Mouse (Mus musculus) adrenal gland, postnatal 14 days (tissue): Measurements from ENCODE around the gene Gm9999. TPM values are rescaled to one million over a fixed set of nuclear protein-coding genes. Genes with fewer than 3 reads are reported as not detected.

Source experiments
- DNase-seq: peaks from one replicate; pipeline ENCODE4 v3.0.0; 2021; ENCODE audit warnings: mixed read lengths
- total RNA-seq: library from RNA; stranded (reverse); gene quantifications from 2 replicates; pipeline ENCODE4 v1.2.3, GENCODE M21; 2021

Gm9999 gene
- total RNA-seq, 1 experiment from 2014 or later, result not detected

DNA sequence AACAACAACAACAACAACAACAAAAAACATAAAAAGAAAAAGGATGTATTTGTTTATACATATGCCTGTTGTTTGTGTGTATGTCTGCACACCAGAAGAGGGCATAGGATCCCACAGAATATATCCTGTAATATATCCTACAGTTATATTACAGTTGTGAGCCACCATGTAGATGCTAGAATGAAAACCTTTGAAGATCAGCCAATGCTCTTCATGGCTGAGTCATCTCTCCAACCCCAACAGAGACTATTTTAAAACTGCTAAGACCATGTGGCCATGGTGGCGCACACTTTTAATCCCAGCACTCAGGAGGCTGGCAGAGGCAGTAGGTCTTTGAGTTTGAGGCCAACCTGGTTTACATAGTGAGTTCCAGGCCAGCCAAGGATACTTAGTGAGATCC lies 44.1 kb downstream of the Gm9999 start:
- DNase-seq, result no peak

DNA sequence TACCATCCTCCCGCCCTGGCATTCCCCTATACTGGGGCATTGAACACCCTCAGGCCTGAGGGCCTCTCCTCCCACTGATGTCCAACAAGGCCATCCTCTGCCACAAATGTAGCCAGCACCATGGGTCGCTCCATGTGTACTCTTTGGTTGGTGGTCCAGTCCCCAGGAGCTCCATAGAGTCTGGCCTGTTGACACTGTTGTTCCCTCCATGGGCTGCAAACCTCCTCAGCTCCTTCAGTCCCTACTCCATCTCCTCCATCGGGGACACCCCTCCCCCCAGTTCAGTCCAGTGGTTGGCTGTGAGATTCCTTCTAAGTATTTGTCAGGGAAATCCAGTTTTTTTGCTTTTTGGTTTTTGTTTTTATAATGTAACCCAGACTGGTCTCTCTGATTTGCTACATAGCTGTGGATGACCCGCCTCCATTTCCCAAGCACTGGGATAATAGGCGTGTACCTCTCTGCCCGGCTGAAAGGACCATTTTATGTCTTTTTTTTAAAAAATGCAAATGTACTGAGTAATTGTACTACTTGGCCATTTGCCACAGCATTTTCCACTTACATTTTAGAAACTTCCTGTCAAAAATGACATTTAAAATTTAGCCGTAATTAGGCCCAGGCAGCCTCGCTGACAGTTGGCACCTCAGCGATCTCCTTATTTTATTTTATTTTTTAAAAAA lies 47.3 kb downstream of the Gm9999 start:
- no peak for DNase-seq

- no peak for DNase-seq
Observed at GRCm38 (mm10) chr7:47031371-47031770, 48.0 kb downstream of the Gm9999 start.

DNA sequence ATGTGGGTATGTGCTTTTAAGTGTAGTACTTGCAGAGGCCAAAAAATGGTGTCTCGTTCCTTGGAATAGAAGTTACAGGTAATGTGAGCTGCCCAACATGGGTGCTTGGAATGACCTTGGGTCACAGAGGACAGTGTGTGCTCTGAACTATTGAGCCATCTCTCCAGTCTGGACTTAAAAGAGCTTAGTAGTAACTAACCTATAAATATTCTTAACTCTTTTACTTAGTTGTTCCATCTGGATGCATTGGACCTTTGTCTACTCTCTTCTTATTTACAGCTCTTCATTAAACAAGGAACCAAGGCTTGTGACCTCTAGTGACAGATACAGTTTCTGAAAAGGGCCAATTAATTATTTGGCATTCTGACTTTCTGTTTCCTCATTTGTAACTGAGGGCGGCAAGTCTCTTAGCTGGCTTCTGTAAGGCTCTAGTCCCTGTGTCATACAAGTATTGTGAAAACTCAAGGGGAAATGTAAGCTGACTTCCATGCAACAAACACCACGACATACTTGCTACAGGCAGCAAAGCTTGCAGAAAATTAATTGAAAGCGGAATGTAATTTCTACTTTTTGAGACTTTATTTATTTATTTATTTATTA lies 51.5 kb downstream of the Gm9999 start:
- no peak for DNase-seq

DNA sequence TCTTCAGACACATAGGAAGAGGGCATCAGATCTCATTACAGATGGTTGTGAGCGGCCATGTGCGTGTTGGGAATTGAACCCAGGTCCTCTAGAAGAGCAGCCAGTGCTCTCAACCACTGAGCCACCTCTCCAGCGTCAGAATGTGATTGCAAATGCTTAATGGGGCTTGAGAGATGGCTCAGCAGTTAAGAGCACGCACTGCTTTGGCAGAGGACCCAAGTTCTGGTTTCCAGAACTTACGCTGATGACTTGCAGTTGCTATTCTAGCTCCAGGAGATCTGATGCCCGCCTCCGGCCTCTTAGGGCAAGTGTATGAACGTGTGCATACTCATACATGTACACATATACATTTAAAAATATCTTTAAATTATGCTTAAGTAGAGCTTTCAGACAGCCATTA lies 52.0 kb downstream of the Gm9999 start:
- no peak for DNase-seq

Other genes starting within 250 kb of the Gm9999 start
- 0.85 TPM in 1 of 2 replicates, not detected in the other for gene Saa1, start 240.6 kb upstream of the Gm9999 start, total RNA-seq
- 0.63 TPM in 1 of 2 replicates, not detected in the other for gene Saa2, start 231.8 kb upstream of the Gm9999 start, total RNA-seq
- 18.7 and 19.0 TPM in 2 replicates for gene Hps5, start 187.5 kb upstream of the Gm9999 start, total RNA-seq
- gene Gtf2h1, start 187.5 kb upstream of the Gm9999 start, total RNA-seq, result 41.1 and 41.3 TPM in 2 replicates
- gene Ldha, start 142.1 kb upstream of the Gm9999 start, total RNA-seq, result 529 and 592 TPM in 2 replicates
- gene Ldhc, start 122.4 kb upstream of the Gm9999 start, total RNA-seq, result not detected in 2 replicates
- gene Tsg101, start 63.6 kb upstream of the Gm9999 start, total RNA-seq, result 90.5 and 92.7 TPM in 2 replicates
- gene Uevld, start 25.1 kb upstream of the Gm9999 start, total RNA-seq, result 16.7 and 20.1 TPM in 2 replicates
- gene Spty2d1, start 24.8 kb downstream of the Gm9999 start, total RNA-seq, result 17.5 and 20.0 TPM in 2 replicates
- 21.8 and 29.2 TPM in 2 replicates for gene Tmem86a, start 67.0 kb downstream of the Gm9999 start, total RNA-seq
- 0.90 and 1.4 TPM in 2 replicates for gene Ptpn5, start 150.1 kb downstream of the Gm9999 start, total RNA-seq
- gene Mrgpra6, start 221.3 kb downstream of the Gm9999 start, total RNA-seq, result not detected in 2 replicates